Mouse (Mus musculus) gastrocnemius, postnatal 4 days (tissue): ENCODE measurements around the gene Hyal2. TPM values are rescaled to one million over a fixed set of nuclear protein-coding genes. Genes with fewer than 3 reads are reported as not detected.
A peak's percentile ranks its signal among the peaks of the same experiment; 100 is the strongest.

ENCODE experiments used
- DNase-seq, 2 experiments: peaks; one replicate each; pipeline ENCODE4 v3.0.0; 2021 to 2022; ENCODE audit warnings: low spot score in 2 of 2, mixed read lengths in 2 of 2
- long read RNA-seq, 2 experiments: library from polyadenylated mRNA; stranded (forward); transcript quantifications; one replicate each; pipeline ENCODE4 v2.0.0; 2021
- total RNA-seq, 2 experiments: library from RNA; stranded (reverse); gene quantifications; 2 replicates each; pipeline ENCODE4 v1.2.3; 2021

Gene Hyal2
- total RNA-seq, result 10 to 100 TPM; 21.8 to 32.0 TPM
- long read RNA-seq, experiment 1, transcript Hyal2-201 (4 exons, 1,893 nt), result major isoform, 31 of 42 reads
- long read RNA-seq, experiment 1, partial matches to known transcripts, result 6 of 42 reads
- long read RNA-seq, experiment 1, other reads (novel, unspliced or antisense), result 4 of 42 reads
- long read RNA-seq, experiment 2, transcript Hyal2-201 (4 exons, 1,893 nt), result major isoform, 24 of 42 reads
- long read RNA-seq, experiment 2, partial matches to known transcripts, result 9 of 42 reads
- long read RNA-seq, experiment 2, other reads (novel, unspliced or antisense), result 5 of 42 reads

DNA sequence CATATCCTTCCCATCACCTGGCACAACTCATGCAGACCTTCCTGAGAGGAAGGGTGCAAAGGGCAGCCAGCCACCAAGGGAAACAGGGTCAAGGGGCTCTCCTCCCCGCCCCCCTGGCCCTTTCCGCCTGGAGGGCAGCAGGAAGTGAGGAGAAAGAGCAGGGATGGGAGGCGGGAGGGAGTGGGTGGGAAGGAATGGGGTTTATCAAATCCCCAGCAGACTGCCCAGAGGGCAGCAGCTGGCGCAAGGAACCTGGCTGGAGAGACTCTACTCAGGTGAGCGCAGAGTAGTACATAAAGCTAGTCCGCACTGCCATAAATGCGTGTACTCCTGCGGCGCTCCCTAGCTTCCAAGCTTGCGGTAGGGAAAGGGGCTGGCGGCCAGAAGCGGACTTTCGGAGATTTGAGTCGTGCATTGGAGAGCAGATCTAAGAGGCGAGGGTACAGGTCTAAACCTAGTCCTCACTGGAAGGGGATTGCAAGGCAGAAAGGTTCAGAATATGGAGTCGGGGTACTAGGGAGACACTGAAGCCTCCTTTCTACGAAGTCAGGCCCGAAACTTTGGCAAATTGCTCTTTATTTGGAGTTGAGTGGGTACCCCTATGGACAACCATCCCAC, at the start of gene Hyal2:
TSS of gene Hyal2 (plus strand) at position 244 of the 618 bp plus-strand sequence.
- no peak for DNase-seq

- DNase-seq, result no peak
These were observed 47.4 kb upstream of the Hyal2 start for GRCm38 (mm10) chr9:107520331-107520730.

GRCm38 (mm10) chr9:107521190-107521589, 46.6 kb upstream of the Hyal2 start:
- DNase-seq, result no peak

- no peak for DNase-seq
These were observed 45.9 kb upstream of the Hyal2 start for GRCm38 (mm10) chr9:107521711-107522399.

- DNase-seq, result no peak
These were observed 45.4 kb upstream of the Hyal2 start for GRCm38 (mm10) chr9:107522400-107522711.

- DNase-seq, result peak in 1 of 2 experiments; percentile 62
These were observed 41.3 kb upstream of the Hyal2 start for GRCm38 (mm10) chr9:107526198-107527026.

DNA sequence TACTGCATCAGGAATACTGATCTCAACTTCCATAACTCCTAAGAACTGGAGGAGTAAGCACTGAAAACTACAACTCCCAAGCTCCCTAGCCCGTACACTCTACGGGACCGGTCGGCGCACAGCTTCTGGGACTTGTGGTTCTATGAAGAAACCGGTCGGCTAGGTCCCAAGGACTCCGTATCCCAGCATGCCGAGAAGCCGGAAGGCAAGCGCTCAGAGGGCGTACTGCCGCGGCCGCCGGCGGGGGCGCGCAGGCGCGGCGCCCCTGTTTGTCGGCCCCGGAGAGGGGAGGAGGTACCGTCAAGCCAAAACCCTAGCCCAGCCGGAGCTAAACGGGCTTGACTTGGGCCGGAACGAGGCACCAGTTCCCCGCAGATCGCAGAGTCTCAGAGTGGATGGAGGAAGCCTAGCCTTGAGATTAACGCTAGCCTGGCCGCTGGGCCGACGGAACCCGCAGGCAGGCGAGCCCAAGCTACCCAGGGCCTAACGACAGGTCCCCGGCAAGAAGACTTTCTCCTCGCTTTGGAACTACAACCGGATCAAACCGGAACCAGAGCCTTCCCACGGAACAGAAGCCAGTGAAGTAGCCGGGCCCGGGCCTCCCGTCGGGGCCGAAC, 33.8 kb upstream of the Hyal2 start, which contains the start of gene Tmem115:
TSS of gene Tmem115 (plus strand) at position 155 of the 617 bp plus-strand sequence.
- DNase-seq, result peak; percentile 80 to 88

GRCm38 (mm10) chr9:107534408-107535202, 33.1 kb upstream of the Hyal2 start:
- DNase-seq, result peak in 1 of 2 experiments; percentile 57

DNA sequence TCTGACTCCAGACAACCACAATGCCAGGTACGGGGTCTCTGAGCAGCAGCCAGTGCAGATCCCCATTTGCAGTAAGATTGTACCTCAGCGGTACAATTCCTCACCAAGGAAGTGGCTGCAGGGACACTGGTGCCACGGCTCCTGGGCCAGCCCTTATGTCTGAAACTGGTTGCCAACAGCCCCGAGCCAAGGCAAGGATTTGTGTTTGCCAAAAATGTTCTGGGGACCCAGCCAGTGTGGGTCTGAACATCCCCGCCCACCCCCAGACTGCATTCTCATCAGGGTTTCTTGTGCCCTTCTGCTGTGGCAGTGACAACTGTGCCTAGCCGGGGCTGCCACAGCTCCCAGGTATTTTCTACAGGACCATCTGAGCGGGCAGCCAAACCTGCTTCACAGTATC, 29.5 kb upstream of the Hyal2 start:
- DNase-seq, result no peak

- no peak for DNase-seq
These were observed 29.0 kb upstream of the Hyal2 start for GRCm38 (mm10) chr9:107538711-107539110.

- no peak for DNase-seq
These were observed 27.8 kb upstream of the Hyal2 start for GRCm38 (mm10) chr9:107539940-107540339.

- no peak for DNase-seq
These were observed 27.3 kb upstream of the Hyal2 start for GRCm38 (mm10) chr9:107540420-107540819.

GRCm38 (mm10) chr9:107541005-107541404, 26.7 kb upstream of the Hyal2 start:
- DNase-seq, result no peak

DNA sequence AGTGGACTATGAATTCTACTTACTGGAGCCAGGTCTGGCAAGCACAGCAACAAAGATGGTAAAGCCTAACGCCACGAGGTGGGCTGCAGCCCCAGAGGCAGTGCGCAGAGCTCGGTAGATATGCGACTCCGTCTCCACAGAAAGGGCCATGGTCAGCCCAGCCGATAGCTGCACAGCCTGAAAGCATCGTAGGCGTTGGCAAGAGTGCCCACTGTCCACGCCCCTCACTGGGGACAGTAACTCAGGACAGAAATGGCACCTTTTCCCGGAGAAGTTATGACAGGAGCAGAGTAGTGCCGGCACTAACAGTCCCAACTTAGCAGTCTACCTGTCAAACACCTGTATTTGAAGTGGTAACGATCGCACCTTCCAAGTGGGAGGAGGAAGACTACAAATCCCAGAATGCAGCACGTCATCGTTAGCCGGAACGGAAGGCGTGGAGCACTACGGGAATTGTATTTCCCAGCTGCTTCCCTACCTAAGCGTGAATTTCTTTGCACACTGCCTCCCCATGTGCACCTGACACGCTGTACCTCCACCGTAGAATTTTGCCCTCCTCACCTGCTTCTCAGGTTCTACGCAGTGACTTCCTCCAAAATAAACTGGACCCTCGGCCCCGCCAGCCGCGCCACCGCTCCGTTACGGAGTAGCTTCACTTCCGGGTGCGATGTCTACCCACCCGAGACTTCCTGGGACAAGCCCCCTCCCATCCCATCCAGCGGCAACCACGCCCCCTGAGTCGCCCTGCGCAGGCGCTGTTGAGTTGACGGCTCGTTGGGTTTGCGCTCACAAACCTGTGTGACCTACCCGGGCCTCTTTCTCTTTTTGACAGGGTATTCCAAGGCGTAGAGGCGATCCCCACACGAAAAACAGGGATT, 26.0 kb upstream of the Hyal2 start, which contains the start of the genes Cyb561d2 and Nprl2:
TSS of gene Cyb561d2 (minus strand) at position 720 of the 878 bp plus-strand sequence.
TSS of gene Nprl2 (plus strand) at position 753 of the 878 bp plus-strand sequence.
- peak; percentile 83 to 92 for DNase-seq

- DNase-seq, result no peak
These were observed 25.4 kb upstream of the Hyal2 start for GRCm38 (mm10) chr9:107542352-107542686.

DNA sequence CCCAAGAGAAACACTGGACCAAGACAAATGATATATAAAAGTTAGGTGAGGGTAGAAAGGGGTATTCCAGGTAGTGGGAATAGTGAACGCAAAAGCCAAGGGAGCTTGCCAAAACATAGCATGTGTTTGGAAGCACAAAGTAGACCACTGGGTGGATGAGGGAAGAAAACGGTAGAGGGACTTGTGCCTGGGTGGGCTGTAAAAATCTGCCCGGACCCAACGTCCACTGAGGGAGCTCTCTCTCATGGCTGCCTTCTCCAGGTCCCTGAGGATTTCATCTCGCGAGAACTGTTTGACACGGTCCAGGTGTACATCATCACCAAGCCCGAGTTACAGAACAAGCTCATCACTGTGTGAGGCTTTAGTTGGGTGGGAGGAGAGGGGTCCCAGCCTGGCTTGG, 25.0 kb upstream of the Hyal2 start:
- DNase-seq, result no peak

DNA sequence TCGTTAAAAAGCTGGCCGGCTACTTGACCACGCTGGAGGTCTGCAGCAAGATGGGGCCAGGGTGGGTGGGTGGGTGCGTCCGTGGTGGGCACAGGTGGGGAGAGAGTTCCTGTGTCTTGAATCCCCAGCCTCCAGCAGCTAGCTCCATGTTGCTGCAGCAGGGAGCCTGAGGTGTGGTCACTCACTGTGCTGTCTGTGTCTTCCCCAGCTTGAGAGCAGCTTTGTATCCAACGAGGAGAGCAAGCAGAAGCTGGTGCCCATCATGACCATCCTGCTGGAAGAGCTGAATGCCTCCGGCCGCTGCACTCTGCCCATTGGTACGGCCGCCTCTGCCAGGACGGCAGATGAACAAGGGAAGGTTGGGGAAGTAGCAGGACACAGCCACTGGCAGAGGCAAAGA, 24.4 kb upstream of the Hyal2 start:
- DNase-seq, result no peak

DNA sequence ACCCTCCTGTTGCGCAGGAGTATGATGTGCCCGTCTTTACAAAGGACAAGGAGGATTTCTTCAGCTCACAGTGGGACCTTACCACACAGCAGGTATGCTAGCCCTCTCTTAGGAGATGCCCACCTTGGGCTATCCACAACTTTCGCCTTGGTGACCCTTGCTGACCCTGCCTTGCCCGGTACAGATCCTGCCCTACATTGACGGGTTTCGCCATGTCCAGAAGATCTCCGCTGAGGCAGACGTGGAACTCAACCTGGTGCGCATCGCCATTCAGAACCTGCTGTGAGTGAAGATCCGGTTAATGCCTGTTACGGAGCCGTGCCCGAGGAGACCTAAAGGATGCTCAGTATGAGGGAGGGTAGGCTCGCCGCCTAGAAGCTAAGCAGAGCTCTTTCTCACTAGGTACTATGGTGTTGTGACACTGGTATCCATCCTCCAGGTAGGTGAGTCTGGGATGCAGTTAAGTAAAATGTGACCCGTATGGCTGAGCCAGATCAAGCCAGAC, 23.5 kb upstream of the Hyal2 start:
- DNase-seq, result no peak

- no peak for DNase-seq
These were observed 23.0 kb upstream of the Hyal2 start for GRCm38 (mm10) chr9:107544729-107545128.
